Mouse (Mus musculus): ENCODE results near the gene Rpa2.

Gene Rpa2

DNA sequence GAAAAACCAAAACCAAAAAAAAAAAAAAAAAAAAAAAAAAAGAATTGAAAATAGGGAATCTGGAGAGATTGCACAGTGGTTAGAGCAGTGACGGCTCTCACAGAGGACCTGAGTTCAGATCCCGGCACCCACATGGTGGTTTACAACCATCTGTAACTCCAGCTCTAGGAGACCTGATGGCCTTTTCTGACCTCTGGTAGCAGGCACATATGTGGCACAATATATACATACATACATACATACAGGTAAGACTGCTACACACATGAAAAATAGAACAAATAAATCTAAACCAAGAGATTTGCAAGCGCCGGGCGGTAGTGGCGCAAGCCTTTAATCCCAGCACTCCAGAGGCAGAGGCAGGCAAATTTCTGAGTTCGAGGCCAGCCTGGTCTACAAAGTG is 35.7 kb downstream of the Rpa2 start:
- DNase-seq (ENCODE audit: low spot score in 2 of 2): no peak

DNA sequence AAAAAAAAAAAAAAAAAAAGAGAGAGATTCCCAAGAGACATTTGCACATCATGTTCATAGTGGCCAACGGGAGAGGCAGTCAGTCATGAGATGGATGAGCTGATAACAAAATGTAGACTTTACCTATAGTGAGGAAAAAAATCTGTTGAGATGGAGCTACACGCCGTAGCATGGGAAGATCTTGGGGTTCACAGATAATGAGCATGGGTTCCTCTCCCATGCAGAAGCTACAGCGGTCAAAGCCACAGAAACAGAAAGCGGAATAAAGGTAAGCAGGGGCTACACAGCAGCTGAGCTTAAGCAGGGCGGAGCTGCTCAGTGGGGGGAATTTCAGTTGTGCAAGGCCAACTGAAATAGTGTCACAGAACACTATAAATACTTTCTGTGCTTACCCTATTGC is 36.2 kb downstream of the Rpa2 start:
- DNase-seq (ENCODE audit: low spot score in 2 of 2): no peak

DNA sequence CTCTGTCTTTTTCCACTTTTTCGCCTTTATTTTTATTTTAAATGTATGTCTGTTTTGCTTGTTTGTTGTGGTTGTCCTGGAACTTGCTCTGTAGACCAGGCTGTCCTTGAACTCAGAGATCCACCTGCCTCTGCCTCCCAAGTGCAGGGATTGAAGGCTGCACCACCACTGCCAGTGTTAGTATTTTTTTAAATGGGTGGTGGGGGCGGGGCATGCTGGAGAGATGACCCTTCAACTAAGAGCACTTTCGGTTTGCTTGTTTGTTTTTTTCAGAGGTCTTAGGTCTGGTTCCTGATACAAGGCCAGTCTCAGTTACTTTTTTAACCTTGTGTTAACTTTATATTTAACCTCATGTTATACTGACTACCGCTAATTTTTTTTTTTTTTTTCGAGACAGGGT is 37.0 kb downstream of the Rpa2 start:
- DNase-seq (ENCODE audit: low spot score in 2 of 2): no peak

DNA sequence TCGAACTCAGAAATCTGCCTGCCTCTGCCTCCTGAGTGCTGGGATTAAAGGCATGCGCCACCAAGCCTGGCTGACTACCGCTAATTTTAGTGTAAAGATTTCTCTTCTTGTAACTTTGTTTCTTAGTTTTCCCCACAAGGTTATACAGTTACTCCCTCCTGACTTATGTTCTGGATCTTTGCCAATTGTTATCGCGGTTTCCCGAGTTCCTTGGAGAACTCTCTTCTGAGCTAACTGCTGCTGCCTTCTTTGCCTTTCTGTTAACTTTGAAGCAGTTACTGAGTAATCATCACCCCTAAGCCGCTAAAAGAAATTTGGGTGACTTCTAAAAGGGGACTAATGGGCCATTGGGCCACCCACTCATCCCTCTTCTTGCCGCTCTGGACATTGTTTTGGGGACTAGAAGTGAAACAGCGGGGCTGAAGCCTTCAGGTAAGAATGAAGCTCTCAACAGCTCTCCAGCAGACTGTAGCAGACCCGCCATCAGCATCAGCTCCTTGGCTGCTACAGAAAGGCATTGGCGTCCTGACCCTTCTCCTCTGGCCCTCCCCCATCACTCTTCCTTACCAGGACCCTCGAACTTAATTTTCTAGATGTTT is 37.6 kb downstream of the Rpa2 start:
- DNase-seq (ENCODE audit: low spot score in 2 of 2): no peak

DNA sequence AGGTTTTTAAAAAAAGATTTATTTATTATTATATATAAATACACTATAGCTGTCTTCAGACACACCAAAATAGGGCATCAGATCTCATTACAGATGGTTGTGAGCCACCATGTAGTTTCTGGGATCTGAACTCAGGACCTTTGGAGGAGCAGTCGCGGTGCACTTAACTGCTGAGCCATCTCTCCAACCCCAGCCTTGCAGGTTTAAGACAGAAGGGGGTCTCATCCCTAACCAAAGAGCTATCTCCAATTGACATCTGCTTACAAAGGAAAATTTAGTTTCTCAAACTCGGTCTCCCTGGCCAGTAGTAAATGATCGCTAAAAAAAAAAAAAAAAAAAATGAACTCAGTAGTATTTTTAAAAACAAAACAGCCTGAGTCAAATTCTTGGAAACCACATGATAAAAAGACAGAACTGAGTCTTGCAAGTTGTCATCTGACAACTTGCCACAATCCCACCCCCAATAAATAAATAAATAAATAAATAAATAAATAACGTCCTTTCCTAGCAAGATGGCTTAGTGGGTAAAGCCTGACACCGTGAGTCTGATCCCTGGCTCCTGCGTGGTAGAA is 38.6 kb downstream of the Rpa2 start:
- DNase-seq (ENCODE audit: low spot score in 2 of 2): no peak

DNA sequence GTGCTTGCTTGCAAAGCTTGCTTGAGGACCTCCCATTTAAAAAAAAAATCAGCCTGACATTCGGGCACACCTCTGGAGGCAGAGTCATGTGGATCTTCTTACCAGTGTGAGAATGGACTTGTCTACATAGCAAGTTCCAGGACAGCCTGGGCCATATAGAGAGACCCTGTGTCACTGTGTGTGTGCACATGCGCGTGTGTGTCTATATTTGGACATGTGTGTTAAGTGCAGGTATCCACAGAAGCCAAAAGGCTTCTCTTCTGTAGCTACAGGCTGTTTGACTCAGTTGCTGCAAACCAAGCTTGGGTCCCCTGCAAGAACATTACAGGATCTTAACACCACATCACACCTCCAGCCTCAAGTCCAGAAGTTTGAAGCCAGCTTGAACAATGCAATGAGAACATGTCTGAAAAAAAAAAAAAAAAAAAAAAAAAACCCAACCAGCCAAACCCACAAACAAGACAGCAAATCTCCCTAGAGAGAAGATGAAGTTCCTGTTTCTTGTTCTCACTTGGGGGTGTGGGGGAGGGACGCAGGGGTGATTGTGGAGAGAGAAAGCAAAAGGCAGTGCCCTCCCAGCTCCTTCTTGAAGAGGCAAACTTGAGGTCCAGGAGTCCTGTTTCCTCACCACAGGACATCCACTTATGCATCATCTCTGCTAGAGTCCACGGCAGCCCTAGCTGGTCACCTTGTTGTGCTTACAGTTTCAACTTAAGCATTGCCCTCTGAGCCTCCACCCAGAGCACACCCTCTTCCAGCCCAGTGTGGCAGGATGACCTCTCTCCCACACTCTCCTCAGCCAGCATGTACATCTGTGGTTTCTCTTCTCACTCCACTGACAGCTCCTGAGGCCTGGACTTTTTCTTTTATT is 39.9 kb downstream of the Rpa2 start:
- no peak for DNase-seq (ENCODE audit: low spot score in 2 of 2)

DNA sequence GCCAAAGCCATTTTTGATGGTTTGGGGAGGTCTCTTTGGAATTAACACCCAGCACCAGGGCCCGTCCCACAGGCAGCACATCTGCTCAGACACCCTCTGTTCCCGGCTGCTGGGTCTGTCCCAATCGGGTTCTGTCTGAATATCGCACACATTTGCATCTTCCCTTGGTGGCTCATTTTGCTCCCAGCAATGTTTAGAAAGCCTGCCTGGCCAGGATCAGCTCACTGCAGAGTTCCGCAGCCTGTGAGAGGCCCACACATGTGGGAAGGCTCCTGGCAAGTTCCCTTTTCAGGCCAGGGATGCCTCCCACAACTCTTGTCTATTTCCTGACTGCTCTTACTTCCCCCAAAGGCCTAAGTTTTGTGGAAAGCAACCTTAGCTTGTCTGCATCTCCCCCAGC is 41.5 kb downstream of the Rpa2 start:
- peak; percentile 73 to 83 for DNase-seq (ENCODE audit: low spot score in 2 of 2)

DNA sequence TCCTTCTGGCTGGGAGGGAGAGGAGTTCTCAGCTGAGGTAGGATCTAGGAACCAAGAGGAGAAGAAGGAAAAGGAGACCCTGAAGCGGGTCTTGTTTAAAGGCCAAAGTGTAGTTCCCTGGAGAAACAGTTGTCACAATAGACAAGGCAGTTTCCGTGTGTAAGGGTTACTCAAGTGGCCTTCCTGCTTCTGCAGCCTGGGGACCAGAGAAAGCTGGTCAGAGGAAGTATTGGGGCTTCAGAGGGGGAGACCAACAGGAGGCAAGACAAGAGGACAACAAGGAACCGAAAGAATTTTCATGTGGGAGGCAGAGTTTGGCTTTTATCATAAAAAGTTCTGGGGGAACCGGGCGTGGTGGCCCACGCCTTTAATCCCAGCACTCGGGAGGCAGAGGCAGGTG is 48.3 kb downstream of the Rpa2 start:
- no peak for DNase-seq (ENCODE audit: low spot score in 2 of 2)

DNA sequence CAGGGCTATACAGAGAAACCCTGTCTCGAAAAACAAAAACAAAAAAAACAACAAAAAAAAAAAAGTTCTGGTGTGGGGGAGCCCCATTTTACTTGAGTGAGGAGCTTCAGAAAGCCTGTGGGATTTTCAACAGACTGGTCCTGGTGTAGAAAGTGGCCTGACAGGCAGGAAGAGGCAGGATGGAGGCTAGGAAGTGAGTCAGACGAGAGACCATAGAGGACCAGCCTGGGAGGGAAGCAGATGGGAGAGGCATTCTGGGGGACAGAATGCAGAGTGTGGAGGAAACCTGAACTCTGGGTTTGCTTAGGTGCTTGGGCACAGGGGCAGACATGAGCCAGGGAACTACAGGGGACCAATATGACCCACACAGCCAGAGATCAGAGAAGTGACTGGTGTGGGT is 48.7 kb downstream of the Rpa2 start:
- no peak for DNase-seq (ENCODE audit: low spot score in 2 of 2)

DNA sequence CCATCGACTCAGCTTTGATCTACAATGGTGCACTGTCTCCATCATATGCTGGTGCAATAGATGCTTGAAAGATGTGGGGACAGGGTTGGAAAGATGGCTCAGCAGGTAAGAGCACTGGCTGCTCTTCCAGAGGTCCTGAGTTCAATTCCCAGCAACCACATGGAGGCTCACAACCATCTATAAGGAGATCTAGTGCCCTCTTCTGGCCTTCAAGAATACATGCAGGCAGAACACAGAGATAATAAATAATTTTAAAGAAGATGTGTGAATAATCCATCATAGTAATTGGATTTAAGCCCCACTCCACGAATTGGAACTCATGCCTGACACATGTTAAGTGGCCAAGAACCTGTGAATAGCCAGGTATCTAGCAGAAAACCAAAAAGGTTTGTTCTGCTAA is 50.3 kb downstream of the Rpa2 start:
- DNase-seq (ENCODE audit: low spot score in 2 of 2): no peak

DNA sequence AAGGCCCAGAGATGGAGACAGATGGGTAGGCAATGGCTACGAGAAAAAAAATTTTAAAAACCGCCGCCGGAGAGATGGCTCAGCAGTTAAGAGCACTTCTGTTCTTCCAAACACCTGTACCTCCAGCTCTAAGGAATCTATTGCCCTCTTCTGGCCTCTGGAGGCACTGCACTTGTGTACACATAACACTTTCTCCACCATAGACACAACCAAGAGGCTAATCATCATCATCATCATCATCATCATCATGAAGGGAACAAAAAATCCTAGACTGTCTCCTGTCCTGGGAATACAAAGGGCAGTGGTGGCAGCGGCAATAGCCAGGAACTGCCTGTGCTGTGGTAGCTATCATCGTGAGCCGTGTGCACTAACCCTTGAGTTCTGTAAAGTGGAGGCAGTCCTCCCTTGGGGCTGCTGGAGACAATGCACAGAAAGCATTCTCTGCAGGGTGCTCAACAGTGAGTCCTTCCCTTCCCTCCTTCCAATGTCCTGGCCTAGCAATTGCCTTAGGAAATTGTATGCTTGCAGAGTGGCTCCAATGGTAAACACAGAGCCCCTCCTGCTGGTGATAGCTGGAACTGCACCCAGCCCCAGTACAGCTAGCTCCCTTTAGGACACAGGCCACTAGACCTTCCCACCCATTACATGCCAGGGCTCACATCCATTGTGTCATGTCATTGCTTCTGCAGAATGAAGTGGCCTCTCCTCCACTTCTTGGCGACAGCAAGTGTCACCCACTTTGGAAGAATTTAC is 55.7 kb downstream of the Rpa2 start:
- DNase-seq (ENCODE audit: low spot score in 2 of 2): peak; percentile 63 to 72
